ENCODE assay signal across 13 mouse cellular contexts in genomic region chr14:99366996-99367555, GRCm38 (mm10).
DNase-seq lines count a peak whose midpoint lies in the region; ATAC-seq and TF ChIP-seq lines count a peak whose summit lies in the region.
"Had no signal": no experiment of that assay in that cellular context is flagged by ENCODE, and none has a peak within 500 bp of the region (broad histone marks: within the 10 kb centered on the region; RNA-seq: fewer than 3 reads in every experiment).

No protein-coding gene starts in this region.

- TF ChIP-seq POLR2A in brain, embryonic 14.5 days (IDR thresholded peaks at IDR 0.05; ENCODE audit: borderline replicate concordance, extremely low read depth, insufficient read depth, insufficient read length, poor library complexity, severe bottlenecking) = no peak

- H3K36me3 ChIP-seq in hindbrain, embryonic 10.5 days = no peaks in the 10 kb centered on the region
- H3K36me3 ChIP-seq in hindbrain, embryonic 13.5 days = no peaks in the 10 kb centered on the region
- H3K36me3 ChIP-seq in forebrain, embryonic 15.5 days = no peaks in the 10 kb centered on the region
- no peaks in the 10 kb centered on the region for H3K36me3 ChIP-seq in midbrain, embryonic 15.5 days (replicated peaks)
- H3K36me3 ChIP-seq: limb, embryonic 15.5 days had no signal

- no peak for ATAC-seq in hindbrain, embryonic 13.5 days (ENCODE audit: low FRiP score)
- peak; percentile 42 for ATAC-seq in forebrain, embryonic 15.5 days (replicated peaks)
- ATAC-seq in midbrain, embryonic 15.5 days (replicated peaks) = peak; percentile 53; the same call in 1 of the 2 replicates

- no peak overlapping the region for H3K9ac ChIP-seq in hindbrain, embryonic 13.5 days
- no peak overlapping the region; the same call in 1 of the 2 replicates for H3K9ac ChIP-seq in forebrain, embryonic 15.5 days (replicated peaks)
- no peak overlapping the region for H3K9ac ChIP-seq in midbrain, embryonic 15.5 days
- H3K9ac ChIP-seq: limb, embryonic 15.5 days had no signal

- no peaks in the 10 kb centered on the region for H3K9me3 ChIP-seq in hindbrain, embryonic 10.5 days
- no peaks in the 10 kb centered on the region for H3K9me3 ChIP-seq in hindbrain, embryonic 13.5 days
- no peaks in the 10 kb centered on the region for H3K9me3 ChIP-seq in forebrain, embryonic 15.5 days
- no peaks in the 10 kb centered on the region for H3K9me3 ChIP-seq in midbrain, embryonic 15.5 days
- H3K9me3 ChIP-seq: limb, embryonic 15.5 days had no signal

- peak overlapping the region; percentile 69 for H3K27ac ChIP-seq in hindbrain, embryonic 10.5 days
- H3K27ac ChIP-seq in hindbrain, embryonic 13.5 days = no peak overlapping the region
- no peak overlapping the region for H3K27ac ChIP-seq in forebrain, embryonic 15.5 days (replicated peaks)
- H3K27ac ChIP-seq in midbrain, embryonic 15.5 days = no peak overlapping the region
- H3K27ac ChIP-seq: gastrocnemius, adult 2 months; limb, embryonic 15.5 days had no signal

- peaks cover 15% of the 10 kb centered on the region for H3K4me1 ChIP-seq in hindbrain, embryonic 10.5 days (replicated peaks)
- peaks cover 7% of the 10 kb centered on the region; the same call in 1 of the 2 replicates for H3K4me1 ChIP-seq in hindbrain, embryonic 13.5 days (replicated peaks)
- H3K4me1 ChIP-seq in forebrain, embryonic 15.5 days = peaks cover 14% of the 10 kb centered on the region
- peaks cover 11% of the 10 kb centered on the region; the same call in 1 of the 2 replicates for H3K4me1 ChIP-seq in midbrain, embryonic 15.5 days
- H3K4me1 ChIP-seq: limb, embryonic 15.5 days had no signal

- TF ChIP-seq CTCF in brain, embryonic 14.5 days (IDR thresholded peaks at IDR 0.05; ENCODE audit: borderline replicate concordance, extremely low read depth, insufficient read depth, insufficient read length) = no peak

- H3K4me2 ChIP-seq in hindbrain, embryonic 13.5 days = no peak overlapping the region
- peak overlapping the region; percentile 51 for H3K4me2 ChIP-seq in forebrain, embryonic 15.5 days (replicated peaks)
- H3K4me2 ChIP-seq in midbrain, embryonic 15.5 days = peak overlapping the region; percentile 40
- H3K4me2 ChIP-seq: limb, embryonic 15.5 days had no signal

- no peak overlapping the region for H3K4me3 ChIP-seq in hindbrain, embryonic 10.5 days
- H3K4me3 ChIP-seq in hindbrain, embryonic 13.5 days = no peak overlapping the region
- peak overlapping the region; percentile 26; the same call in 1 of the 2 replicates for H3K4me3 ChIP-seq in forebrain, embryonic 15.5 days
- no peak overlapping the region for H3K4me3 ChIP-seq in midbrain, embryonic 15.5 days
- H3K4me3 ChIP-seq: gastrocnemius, adult 2 months; limb, embryonic 15.5 days had no signal

- WGBS in hindbrain, embryonic 10.5 days = 71% methylated on average over 11 of the region's 11 CpGs
- WGBS in hindbrain, embryonic 13.5 days = 65% methylated on average over 11 of the region's 11 CpGs
- 32% methylated on average over 11 of the region's 11 CpGs for WGBS in forebrain, embryonic 15.5 days
- WGBS in midbrain, embryonic 15.5 days = 16% methylated on average over 11 of the region's 11 CpGs

- no peaks in the 10 kb centered on the region for H3K27me3 ChIP-seq in hindbrain, embryonic 10.5 days (ENCODE audit: insufficient read depth, poor library complexity, severe bottlenecking)
- no peaks in the 10 kb centered on the region for H3K27me3 ChIP-seq in hindbrain, embryonic 13.5 days
- no peaks in the 10 kb centered on the region for H3K27me3 ChIP-seq in forebrain, embryonic 15.5 days
- no peaks in the 10 kb centered on the region for H3K27me3 ChIP-seq in midbrain, embryonic 15.5 days (replicated peaks)
- H3K27me3 ChIP-seq: CH12.LX; limb, embryonic 15.5 days had no signal

- no peak for DNase-seq in hindbrain, embryonic 10.5 days (ENCODE audit: low spot score)
- peak; percentile 60 for DNase-seq in brain, embryonic 14.5 days (ENCODE audit: low read depth)
- no peak for DNase-seq in yolk sac, embryonic 10.5 days (ENCODE audit: low spot score)
- no peak for DNase-seq in layer of hippocampus, adult 18-20 months (ENCODE audit: low spot score in 2 of 2)
- DNase-seq: cerebellum, postnatal 25 days; gastrocnemius, adult 2 months; layer of hippocampus, adult 9-11 months; spleen, adult 18-20 months had no signal
